8 mouse cellular contexts compared by ENCODE assay signal in the genomic region with DNA sequence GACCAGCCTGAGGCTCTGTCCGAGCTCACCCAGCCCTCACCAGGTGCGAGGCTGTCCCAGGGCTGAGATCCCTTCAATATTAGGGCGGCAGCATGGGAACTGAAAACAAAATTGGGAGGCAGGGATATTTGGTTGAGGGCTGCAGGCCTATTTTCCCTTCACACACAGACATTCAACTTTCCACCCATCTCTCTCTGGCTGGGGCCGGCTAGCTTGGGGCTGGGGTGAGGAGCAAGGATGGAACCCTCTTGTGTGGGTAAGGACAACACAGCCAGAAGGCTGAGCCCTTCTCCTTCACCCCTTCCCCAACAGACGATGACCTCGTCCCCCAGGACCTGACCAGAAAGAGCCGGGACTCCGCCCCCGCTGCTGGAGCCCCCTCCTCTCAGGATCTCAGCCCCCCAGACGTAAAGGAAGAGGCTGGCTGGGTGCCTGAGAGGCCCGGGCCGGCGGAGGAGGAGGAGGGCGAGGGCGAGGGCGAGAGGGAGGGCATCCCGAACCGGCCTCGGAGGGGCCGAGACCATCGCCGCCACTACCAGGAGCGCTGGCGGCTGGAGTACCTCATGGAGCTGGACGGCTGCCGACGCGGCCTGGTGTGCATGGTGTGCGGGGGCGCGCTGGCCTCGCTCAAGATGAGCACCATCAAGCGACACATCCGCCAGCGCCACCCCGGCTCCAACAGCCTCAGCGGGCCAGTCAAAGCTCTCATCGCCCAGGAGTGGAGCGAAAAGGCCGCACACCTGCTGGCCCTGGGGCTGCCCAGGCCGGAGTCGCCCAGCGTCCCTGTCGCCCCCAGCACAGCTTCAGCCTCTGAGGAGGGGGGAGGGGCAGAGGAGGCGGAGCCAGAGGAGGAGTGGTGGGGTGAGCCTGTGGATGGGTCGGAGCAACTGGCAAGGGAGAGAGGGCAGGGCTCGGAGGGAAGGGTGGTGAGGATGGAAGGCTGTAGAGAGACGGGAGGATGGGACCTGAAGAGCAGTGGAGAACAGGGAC. TPM values are rescaled to one million over a fixed set of nuclear protein-coding genes. Genes with fewer than 3 reads are reported as not detected.
DNase-seq lines count a peak whose midpoint lies in the region; ATAC-seq and TF ChIP-seq lines count a peak whose summit lies in the region.

No protein-coding gene starts in this region.

- intact Hi-C loops in heart, postnatal 10 days (cut with DNase I), result loop anchor here (2.0 to 5.0 kb wide), 2 partner anchors 187 to 360 kb away; no protein-coding TSS in a partner anchor

- H3K9ac ChIP-seq in ES-Bruce4 (ENCODE audit: low read depth, poor library complexity, severe bottlenecking), result peak overlapping the region; percentile 23; the same call in 1 of the 2 replicates
- peak overlapping the region; percentile 99 for H3K9ac ChIP-seq in forebrain, embryonic 12.5 days
- H3K9ac ChIP-seq in lung, embryonic 16.5 days (ENCODE audit: low read length), result peak overlapping the region; percentile 32

- peak overlapping the region; percentile 48 for H3K4me3 ChIP-seq in ES-Bruce4 (ENCODE audit: low read depth, low read length)
- peak overlapping the region; percentile 32 for H3K4me3 ChIP-seq in forebrain, embryonic 12.5 days (replicated peaks)
- peak overlapping the region; percentile 16; the same call in 1 of the 2 replicates for H3K4me3 ChIP-seq in lung, embryonic 16.5 days (ENCODE audit: low read length)

- H3K27ac ChIP-seq in ES-Bruce4 (ENCODE audit: insufficient read depth, low read length), result no peak overlapping the region
- peak overlapping the region; percentile 86 for H3K27ac ChIP-seq in forebrain, embryonic 12.5 days
- peak overlapping the region; percentile 89 for H3K27ac ChIP-seq in lung, embryonic 16.5 days (ENCODE audit: low read length)

- 0 out of 2 replicates have a peak, but pooled peaks cover 2% of the 10 kb centered on the region for H3K36me3 ChIP-seq in ES-Bruce4 (ENCODE audit: control insufficient read depth, insufficient read depth, low read length, poor library complexity, severe bottlenecking)
- H3K36me3 ChIP-seq in forebrain, embryonic 12.5 days (replicated peaks), result peaks cover 70% of the 10 kb centered on the region
- H3K36me3 ChIP-seq in lung, embryonic 16.5 days (ENCODE audit: control insufficient read depth, insufficient read depth, low read length), result peaks cover 28% of the 10 kb centered on the region

- no peaks in the 10 kb centered on the region for H3K27me3 ChIP-seq in ES-Bruce4 (ENCODE audit: control insufficient read depth, insufficient read depth, low read length, poor library complexity, severe bottlenecking)
- no peaks in the 10 kb centered on the region for H3K27me3 ChIP-seq in forebrain, embryonic 12.5 days
- no peaks in the 10 kb centered on the region for H3K27me3 ChIP-seq in lung, embryonic 16.5 days (ENCODE audit: control insufficient read depth, insufficient read depth, low read depth, low read length)

- no peaks in the 10 kb centered on the region for H3K4me1 ChIP-seq in ES-Bruce4 (ENCODE audit: control insufficient read depth, insufficient read depth, low read length)
- H3K4me1 ChIP-seq in forebrain, embryonic 12.5 days, result peaks cover 65% of the 10 kb centered on the region
- peaks cover 59% of the 10 kb centered on the region for H3K4me1 ChIP-seq in lung, embryonic 16.5 days (replicated peaks; ENCODE audit: control insufficient read depth, insufficient read depth, low read length)

- WGBS in forebrain, embryonic 12.5 days, result 9% methylated on average over 36 of the region's 48 CpGs
- 19% methylated on average over 39 of the region's 48 CpGs for WGBS in lung, embryonic 16.5 days

- TF ChIP-seq CTCF in ES-Bruce4 (IDR thresholded peaks at IDR 0.05; ENCODE audit: low read depth, low read length), result no peak

- no peak for TF ChIP-seq EP300 in ES-Bruce4 (IDR thresholded peaks at IDR 0.05; ENCODE audit: insufficient read depth, low read depth, low read length)

- H3K4me2 ChIP-seq in forebrain, embryonic 12.5 days, result peak overlapping the region; percentile 74
- H3K4me2 ChIP-seq in lung, embryonic 16.5 days (ENCODE audit: low read depth, low read length), result peak overlapping the region; percentile 52

- H3K9me3 ChIP-seq in ES-Bruce4 (replicated peaks; ENCODE audit: control insufficient read depth, insufficient read depth, low read length, poor library complexity, severe bottlenecking), result no peaks in the 10 kb centered on the region
- H3K9me3 ChIP-seq in forebrain, embryonic 12.5 days, result no peaks in the 10 kb centered on the region
- no peaks in the 10 kb centered on the region for H3K9me3 ChIP-seq in lung, embryonic 16.5 days (ENCODE audit: control insufficient read depth, low read length)

- peak; percentile 62 for ATAC-seq in forebrain, embryonic 12.5 days (ENCODE audit: low FRiP score)
- peak; percentile 24 for ATAC-seq in lung, embryonic 16.5 days (ENCODE audit: low read depth)

- no peak for TF ChIP-seq POLR2A in ES-Bruce4 (IDR thresholded peaks at IDR 0.05; ENCODE audit: insufficient read depth, low read length)

- peak; percentile 77 for DNase-seq in brain, adult 2 months (ENCODE audit: low read depth, low spot score)
- DNase-seq in heart, postnatal 10 days, result peak; percentile 47 to 57
- DNase-seq in layer of hippocampus, postnatal 14 days (ENCODE audit: low spot score in 2 of 2), result peak; percentile 68 to 71
- DNase-seq in retina, postnatal 1 day, result peak; percentile 90
- DNase-seq in spleen, postnatal 14 days (ENCODE audit: low spot score in 2 of 2), result no peak

RNA-seq across cellular contexts. Expression of a gene that starts 4.5 kb away (rescaled TPM):
- polyA plus RNA-seq in ES-Bruce4 (2011; ENCODE audit: insufficient read depth, insufficient read length, low read depth, missing spikeins), result 6.2 and 7.5 TPM in 2 replicates
- 16.3 and 18.6 TPM in 2 replicates for polyA plus RNA-seq in forebrain, embryonic 12.5 days (2016; fragmentation: Nextera tagmentation; extraction: Ambion mirVana)
- 10 to 100 TPM; 25.1 to 32.8 TPM for total RNA-seq in heart, postnatal 10 days (2021)
- 10 to 100 TPM; 57.8 to 64.3 TPM for total RNA-seq in layer of hippocampus, postnatal 14 days (2021)
- 5.0 TPM in 2 replicates for polyA plus RNA-seq in lung, embryonic 16.5 days (2015; fragmentation: Nextera tagmentation; extraction: Ambion mirVana)

RNA-seq across cellular contexts. Expression of a gene that starts 39.1 kb away (rescaled TPM):
- 43.8 and 56.3 TPM in 2 replicates for polyA plus RNA-seq in ES-Bruce4 (2011; ENCODE audit: insufficient read depth, insufficient read length, low read depth, missing spikeins)
- 41.9 and 42.4 TPM in 2 replicates for polyA plus RNA-seq in forebrain, embryonic 12.5 days (2016; fragmentation: Nextera tagmentation; extraction: Ambion mirVana)
- total RNA-seq in heart, postnatal 10 days (2021), result 10 to 100 TPM; 27.2 to 28.5 TPM
- total RNA-seq in layer of hippocampus, postnatal 14 days (2021), result 10 to 100 TPM; 32.8 to 33.9 TPM
- polyA plus RNA-seq in lung, embryonic 16.5 days (2015; fragmentation: Nextera tagmentation; extraction: Ambion mirVana), result 24.8 and 25.7 TPM in 2 replicates

Comparison
In these comparisons a context has a peak if more than half of its experiments do, and no peak if none do; other contexts are left out.
1. H3K9ac ChIP-seq: peak in every context shown above with its lines; median percentile 99 in forebrain, embryonic 12.5 days; 32 in lung, embryonic 16.5 days; 23 in ES-Bruce4.
2. DNase-seq: peak in brain, adult 2 months (single experiment), heart, postnatal 10 days (2 of 2), layer of hippocampus, postnatal 14 days (2 of 2) and retina, postnatal 1 day (single experiment); none in spleen, postnatal 14 days (0 of 2).
3. Peak in every context shown above with its lines, with median percentiles within 50 percentile points of each other: H3K4me3 ChIP-seq.